Mouse (Mus musculus) hindbrain, embryonic 14.5 days (tissue): ENCODE measurements around the gene Nudcd2. TPM values are rescaled to one million over a fixed set of nuclear protein-coding genes. Genes with fewer than 3 reads are reported as not detected.
"Not testable (repeated sequence)": the region's sequence is repeated elsewhere in the genome, so short reads cannot be mapped to it uniquely, and the experiment has no call there.

Source experiments
- ATAC-seq: fragments of 200-750 bp; cut with Nextera tagmentation; 2 replicates; pipeline ENCODE4 v1.8.0; 2017; ENCODE audit warnings: moderate number of reproducible peaks, mild to moderate bottlenecking, moderate TSS enrichment, moderate library complexity; ENCODE audit not compliant: low FRiP score
- DNase-seq: peaks from one replicate; pipeline ENCODE4 v3.0.0-alpha.2; 2015; ENCODE audit warnings: low spot score
- H3K27ac ChIP-seq: fragments of 300-500 bp; sonication (generic); 2 replicates; pipeline ENCODE4 v1.5.1; 2014; ENCODE audit warnings: mild to moderate bottlenecking, moderate library complexity
- H3K27me3 ChIP-seq: fragments of 300-500 bp; sonication (generic); 2 replicates; pipeline ENCODE4 v1.6.1; 2014; ENCODE audit warnings: mild to moderate bottlenecking, low read length, mixed read lengths; ENCODE audit not compliant: control insufficient read depth, insufficient read depth
- H3K36me3 ChIP-seq: fragments of 300-500 bp; sonication (generic); replicated peaks from 2 replicates; pipeline ENCODE4 v1.6.1; 2014; ENCODE audit not compliant: control insufficient read depth, insufficient read depth
- H3K4me1 ChIP-seq: fragments of 300-500 bp; sonication (generic); replicated peaks from 2 replicates; pipeline ENCODE4 v1.6.1; 2014; ENCODE audit warnings: antibody characterized with exemption, low read length, mixed read lengths; ENCODE audit not compliant: control insufficient read depth, insufficient read depth
- H3K4me2 ChIP-seq: fragments of 300-500 bp; sonication (generic); replicated peaks from 2 replicates; pipeline ENCODE4 v1.6.1; 2014; ENCODE audit warnings: mild to moderate bottlenecking, moderate library complexity
- H3K4me3 ChIP-seq: fragments of 300-500 bp; sonication (generic); replicated peaks from 2 replicates; pipeline ENCODE4 v1.5.1; 2014; ENCODE audit warnings: mild to moderate bottlenecking, low read length
- H3K9ac ChIP-seq: fragments of 300-500 bp; sonication (generic); 2 replicates; pipeline ENCODE4 v1.6.1; 2014
- H3K9me3 ChIP-seq: fragments of 300-500 bp; sonication (generic); 2 replicates; pipeline ENCODE4 v1.6.1; 2016; ENCODE audit warnings: low read length; ENCODE audit not compliant: control insufficient read depth
- WGBS: fragments of 180-500 bp; shearing (Covaris S2); extraction: QIAGEN DNeasy Blood & Tissue Kit; methylation state at CpG from one replicate; pipeline ENCODE4 v1.1.7; 2014; 5-methylcytosine and 5-hydroxymethylcytosine counted together
- polyA plus RNA-seq: library from polyadenylated mRNA; unstranded; fragments of >200 nt; fragmentation: Nextera tagmentation; extraction: Ambion mirVana; gene quantifications from 2 replicates; pipeline ENCODE4 v1.2.1, GENCODE M21; 2014

The Nudcd2 gene
- 59.2 and 59.9 TPM in 2 replicates for polyA plus RNA-seq

GRCm38 (mm10) chr11:40733339-40734174 lies at the start of gene Nudcd2, which contains the start of gene Hmmr:
Gene Nudcd2 (plus strand): TSS chr11:40733667.
Gene Hmmr (minus strand): TSS chr11:40733422.
- no peaks in the 10 kb centered on the region for H3K9me3 ChIP-seq
- no peaks in the 10 kb centered on the region for H3K27me3 ChIP-seq
- H3K27ac ChIP-seq: peak within 1 kb of the TSS; percentile 81
- ATAC-seq (peak; percentile 99), DNase-seq (peak; percentile 99)
- H3K36me3 ChIP-seq: peaks cover 21% of the 10 kb centered on the region
- peak within 1 kb of the TSS; percentile 84 for H3K4me3 ChIP-seq
- H3K4me1 ChIP-seq: peaks cover 17% of the 10 kb centered on the region
- under 1% methylated on average over 52 of the region's 52 CpGs for WGBS
- peak within 1 kb of the TSS; percentile 87 for H3K4me2 ChIP-seq
- peak within 1 kb of the TSS; percentile 84 for H3K9ac ChIP-seq

GRCm38 (mm10) chr11:40690444-40691127 lies 42.9 kb upstream of the Nudcd2 start:
- ATAC-seq (no peak), DNase-seq (no peak)
- Histone ChIP-seq H3K4me2 (peak overlapping the region; percentile 87; the same call in 1 of the 2 replicates), H3K27me3 (no peaks in the 10 kb centered on the region), H3K4me3 (no peak overlapping the region), H3K36me3 (peaks cover 20% of the 10 kb centered on the region), H3K9me3 (no peaks in the 10 kb centered on the region), H3K9ac (no peak overlapping the region), H3K27ac (no peak overlapping the region), H3K4me1 (peaks cover 25% of the 10 kb centered on the region)
- WGBS: 72% methylated on average over 5 of the region's 5 CpGs

- peak overlapping the region; percentile 87 for H3K4me2 ChIP-seq
- peaks cover 25% of the 10 kb centered on the region for H3K4me1 ChIP-seq
- peak overlapping the region; percentile 80 for H3K4me3 ChIP-seq
- H3K9me3 ChIP-seq: no peaks in the 10 kb centered on the region
- DNase-seq: no peak
- ATAC-seq: peak; percentile 81
- H3K9ac ChIP-seq: peak overlapping the region; percentile 71
- 0% methylated on average over 28 of the region's 28 CpGs for WGBS
- H3K27me3 ChIP-seq: no peaks in the 10 kb centered on the region
- peaks cover 5% of the 10 kb centered on the region for H3K36me3 ChIP-seq
- H3K27ac ChIP-seq: peak overlapping the region; percentile 66
These were observed 41.4 kb upstream of the Nudcd2 start for GRCm38 (mm10) chr11:40692101-40692509.

DNA sequence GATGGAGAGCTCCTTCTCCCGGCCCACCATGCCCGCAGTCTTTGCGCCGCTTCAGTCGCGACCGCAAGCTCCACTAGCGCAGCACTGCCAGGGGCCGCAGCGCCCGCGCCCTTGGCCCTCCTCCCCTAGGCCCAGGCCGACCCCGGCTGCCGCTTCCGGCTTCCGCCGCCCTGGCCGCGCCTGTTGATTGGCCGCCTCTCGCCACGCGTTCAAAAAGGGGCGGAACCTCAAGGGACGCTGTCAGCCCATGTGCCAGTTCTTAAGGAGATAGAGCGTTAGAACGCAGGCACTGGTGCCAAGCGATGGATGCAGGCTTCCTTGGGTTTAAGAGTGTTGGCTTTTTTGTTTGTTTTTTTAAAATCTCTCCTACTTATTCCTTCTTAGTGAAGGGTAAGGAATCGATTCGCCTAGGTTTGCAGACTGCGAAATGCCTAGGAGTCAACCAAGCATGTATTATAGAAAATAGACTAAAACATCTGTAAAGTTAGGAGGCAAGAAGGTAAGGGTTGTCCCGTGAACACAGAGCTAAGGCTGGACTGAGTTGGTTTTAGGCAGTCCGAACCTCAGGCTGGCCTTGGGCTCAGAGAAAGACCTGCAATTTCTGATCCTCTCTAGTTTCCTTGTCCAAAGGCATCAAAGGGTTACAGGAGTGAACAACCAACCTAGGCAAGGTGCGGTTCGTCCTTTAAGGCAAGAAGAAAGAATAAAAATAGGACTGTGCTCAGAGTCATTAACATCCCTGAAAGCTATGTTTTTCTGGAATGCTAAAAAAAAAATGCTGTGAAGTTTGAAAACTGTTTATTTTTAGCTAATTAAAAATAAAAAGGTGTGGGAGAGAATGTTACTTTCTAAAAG lies 40.7 kb upstream of the Nudcd2 start:
- Histone ChIP-seq H3K9ac (peak overlapping the region; percentile 81), H3K4me3 (peak overlapping the region; percentile 80), H3K4me2 (peak overlapping the region; percentile 87), H3K27ac (peak overlapping the region; percentile 96), H3K36me3 (no peaks in the 10 kb centered on the region), H3K4me1 (peaks cover 25% of the 10 kb centered on the region), H3K27me3 (no peaks in the 10 kb centered on the region), H3K9me3 (no peaks in the 10 kb centered on the region)
- ATAC-seq (peak; percentile 98), DNase-seq (peak; percentile 92)
- WGBS: 1% methylated on average over 36 of the region's 36 CpGs

DNA sequence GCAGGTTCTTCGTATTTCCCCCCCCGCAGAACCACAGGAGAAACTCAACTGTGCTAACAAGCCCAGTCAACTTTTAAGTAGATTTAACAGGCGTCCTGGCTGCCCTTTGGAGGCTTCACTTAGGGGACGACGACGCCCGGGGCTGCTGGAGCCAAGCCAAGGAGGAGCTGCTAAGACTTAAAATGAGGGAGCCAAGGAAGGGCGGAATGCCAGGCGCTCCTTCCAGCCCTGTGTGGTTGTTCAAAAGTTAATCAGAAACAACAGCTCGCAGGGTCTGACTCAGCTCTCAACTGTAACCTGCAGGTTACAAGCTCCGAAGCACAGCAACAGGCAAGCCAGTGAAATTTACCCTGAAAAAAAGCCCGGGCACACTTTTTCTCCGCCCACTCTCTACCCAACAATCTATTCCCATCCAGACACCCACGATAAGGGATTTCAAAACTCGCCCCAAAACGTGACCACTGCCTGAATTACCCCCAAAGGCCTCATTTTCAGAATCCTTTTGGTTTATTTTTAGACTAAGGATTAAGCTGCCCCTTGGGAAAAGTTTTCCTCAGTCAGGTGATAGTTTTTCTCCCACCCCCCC lies 40.0 kb upstream of the Nudcd2 start:
- 0 out of 2 replicates have a peak, but pooled peaks have one; percentile 5 for ATAC-seq
- Histone ChIP-seq H3K4me3 (peak overlapping the region; percentile 80), H3K27ac (peak overlapping the region; percentile 96), H3K27me3 (no peaks in the 10 kb centered on the region), H3K4me2 (peak overlapping the region; percentile 87), H3K4me1 (peaks cover 25% of the 10 kb centered on the region), H3K9me3 (no peaks in the 10 kb centered on the region), H3K36me3 (no peaks in the 10 kb centered on the region), H3K9ac (peak overlapping the region; percentile 81)
- WGBS: under 1% methylated on average over 16 of the region's 16 CpGs
- peak; percentile 65 for DNase-seq

GRCm38 (mm10) chr11:40694311-40695087 lies 39.0 kb upstream of the Nudcd2 start:
- Histone ChIP-seq H3K36me3 (no peaks in the 10 kb centered on the region), H3K4me3 (peak overlapping the region; percentile 80), H3K9me3 (no peaks in the 10 kb centered on the region), H3K27ac (peak overlapping the region; percentile 96), H3K27me3 (no peaks in the 10 kb centered on the region), H3K4me1 (peaks cover 25% of the 10 kb centered on the region), H3K4me2 (peak overlapping the region; percentile 87), H3K9ac (peak overlapping the region; percentile 81)
- under 1% methylated on average over 31 of the region's 31 CpGs for WGBS
- ATAC-seq (peak; percentile 58), DNase-seq (peak; percentile 77)

DNA sequence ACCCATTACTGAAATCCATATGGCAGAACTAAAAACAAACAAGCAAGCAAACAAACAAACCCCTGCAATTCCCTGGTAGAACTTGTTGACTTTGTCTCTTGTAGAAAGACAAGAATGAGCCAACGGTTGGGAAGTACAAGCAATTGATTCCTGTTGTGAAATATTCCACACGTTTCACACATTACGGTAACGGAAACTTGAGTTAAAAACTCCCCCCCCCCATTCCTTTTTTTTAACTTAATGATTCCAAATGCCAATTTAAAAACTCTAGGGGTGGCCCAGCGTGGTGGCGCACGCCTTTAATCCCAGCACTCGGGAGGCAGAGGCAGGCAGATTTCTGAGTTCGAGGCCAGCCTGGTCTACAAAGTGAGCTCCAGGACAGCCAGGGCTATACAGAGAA lies 38.4 kb upstream of the Nudcd2 start, which contains the start of gene Mat2b:
Gene Mat2b (minus strand): TSS at position 101 of the 400 bp plus-strand sequence.
- no peak for ATAC-seq
- no peaks in the 10 kb centered on the region for H3K27me3 ChIP-seq
- WGBS: 84% methylated on average over 8 of the region's 9 CpGs
- no peaks in the 10 kb centered on the region for H3K36me3 ChIP-seq
- no peak for DNase-seq
- H3K27ac ChIP-seq: peak within 1 kb of the TSS; percentile 96
- peak within 1 kb of the TSS; percentile 81 for H3K9ac ChIP-seq
- peak within 1 kb of the TSS; percentile 80 for H3K4me3 ChIP-seq
- peaks cover 20% of the 10 kb centered on the region for H3K4me1 ChIP-seq
- no peaks in the 10 kb centered on the region for H3K9me3 ChIP-seq
- peak within 1 kb of the TSS; percentile 87 for H3K4me2 ChIP-seq

DNA sequence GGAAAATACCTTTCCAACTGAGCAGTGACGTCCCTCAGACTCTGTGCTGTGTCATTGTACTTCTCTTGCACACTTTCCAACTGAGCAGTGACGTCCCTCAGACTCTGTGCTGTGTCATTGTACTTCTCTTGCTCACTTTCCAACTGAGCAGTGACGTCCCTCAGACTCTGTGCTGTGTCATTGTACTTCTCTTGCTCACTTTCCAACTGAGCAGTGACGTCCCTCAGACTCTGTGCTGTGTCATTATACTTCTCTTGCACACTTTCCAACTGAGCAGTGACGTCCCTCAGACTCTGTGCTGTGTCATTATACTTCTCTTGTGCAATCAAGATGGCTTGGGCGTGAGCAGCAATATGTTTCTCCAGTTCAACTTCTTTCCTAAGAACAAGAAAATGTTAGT lies 23.6 kb upstream of the Nudcd2 start:
- not testable (repeated sequence) for H3K36me3 ChIP-seq

More for the DNA sequence above, 23.6 kb upstream of the Nudcd2 start:
- H3K4me3 ChIP-seq, H3K4me1 ChIP-seq, ATAC-seq, H3K27me3 ChIP-seq, DNase-seq, H3K9ac ChIP-seq, H3K4me2 ChIP-seq, H3K9me3 ChIP-seq, H3K27ac ChIP-seq: not testable (repeated sequence)
- WGBS: 92% methylated on average over 6 of the region's 6 CpGs
